Mouse (Mus musculus): Measurements from ENCODE around the gene Camk2d. TPM values are rescaled to one million over a fixed set of nuclear protein-coding genes. Genes with fewer than 3 reads are reported as not detected.

Gene Camk2d
- total and polyA plus RNA-seq, 3 experiments = 66.1 to 80.4 (median 77.3) TPM

- Histone ChIP-seq H3K4me3 (replicated peaks in 1 of 3; ENCODE audit: low read depth in 2 of 3, low read length in 2 of 3, poor library complexity in 1 of 3) (no peak overlapping the region), H3K4me2 (ENCODE audit: insufficient read depth, low read depth, poor library complexity, severe bottlenecking) (peak overlapping the region; percentile 39), H3K27ac (ENCODE audit: insufficient read depth, low read depth) (peak overlapping the region; percentile 82), H3K4me1 (ENCODE audit: control insufficient read depth in 1 of 2, insufficient read depth in 2 of 2) (peaks cover 30 to 80% of the 10 kb centered on the region in 2 experiments), H3K27me3 (replicated peaks) (no peaks in the 10 kb centered on the region), H3K36me3 (replicated peaks in 1 of 2; ENCODE audit: control insufficient read depth in 1 of 2, insufficient read depth in 1 of 2, low read length in 1 of 2) (peaks cover 0 to 8% of the 10 kb centered on the region in 2 experiments), H3K79me2 (replicated peaks; ENCODE audit: control insufficient read depth, extremely low read depth, insufficient read depth, poor library complexity, severe bottlenecking) (peaks cover 29% of the 10 kb centered on the region), H3K9me3 (replicated peaks; ENCODE audit: low read length) (no peaks in the 10 kb centered on the region), H3K9ac (ENCODE audit: insufficient read depth, low read depth) (no peak overlapping the region)
- TF ChIP-seq HCFC1 (IDR thresholded peaks at IDR 0.05; ENCODE audit: low read depth, low read length) = no peak
- peak; percentile 26; the same call in 1 of the 2 replicates for TF ChIP-seq MXI1 (IDR thresholded peaks at IDR 0.05; ENCODE audit: low read depth, low read length)
- TF ChIP-seq JUND (conservative IDR thresholded peaks at IDR 0.05; ENCODE audit: low read depth, low read length) = no peak
- TF ChIP-seq POLR2AphosphoS2 (IDR thresholded peaks at IDR 0.05; ENCODE audit: low read depth, low read length) = no peak
- 0 out of 2 replicates have a peak, but pooled peaks have one; percentile 28 for TF ChIP-seq ETS1 (conservative IDR thresholded peaks at IDR 0.05; ENCODE audit: low read depth, low read length)
- TF ChIP-seq GABPA (IDR thresholded peaks at IDR 0.05; ENCODE audit: insufficient replicate concordance, low read depth, low read length) = no peak
- peak; percentile 30 for TF ChIP-seq BHLHE40 (IDR thresholded peaks at IDR 0.05; ENCODE audit: low read depth, low read length)
- TF ChIP-seq EP300 (IDR thresholded peaks at IDR 0.05; ENCODE audit: low read length) = no peak
- peak; percentile 90 for TF ChIP-seq MEF2A (IDR thresholded peaks at IDR 0.05; ENCODE audit: borderline replicate concordance, low read depth, low read length)
- TF ChIP-seq USF2 (conservative IDR thresholded peaks at IDR 0.05; ENCODE audit: low read depth, low read length) = no peak
- no peak for TF ChIP-seq E2F4 (IDR thresholded peaks at IDR 0.05; ENCODE audit: insufficient replicate concordance, low read depth, low read length)
- no peak for TF ChIP-seq NELFE (IDR thresholded peaks at IDR 0.05; ENCODE audit: low read depth, low read length)
- TF ChIP-seq SIN3A (IDR thresholded peaks at IDR 0.05; ENCODE audit: low read length) = 0 out of 2 replicates have a peak, but pooled peaks have one; percentile 48
- dilution Hi-C loops (cut with MboI; ENCODE audit: extremely low pct_ligation_motif_present, extremely low pct_unique_long_range_greater_than_20kb, low sequenced_read_pairs) (no loop called here), in situ Hi-C loops (cut with MboI; ENCODE audit: low pct_ligation_motif_present, low pct_unique_long_range_greater_than_20kb, low sequenced_read_pairs) (no loop called here)
- DNase-seq (ENCODE audit: extremely low read depth) = peak; percentile 41
These were observed 156.9 kb downstream of the Camk2d start for GRCm38 (mm10) chr3:126752978-126753377.

DNA sequence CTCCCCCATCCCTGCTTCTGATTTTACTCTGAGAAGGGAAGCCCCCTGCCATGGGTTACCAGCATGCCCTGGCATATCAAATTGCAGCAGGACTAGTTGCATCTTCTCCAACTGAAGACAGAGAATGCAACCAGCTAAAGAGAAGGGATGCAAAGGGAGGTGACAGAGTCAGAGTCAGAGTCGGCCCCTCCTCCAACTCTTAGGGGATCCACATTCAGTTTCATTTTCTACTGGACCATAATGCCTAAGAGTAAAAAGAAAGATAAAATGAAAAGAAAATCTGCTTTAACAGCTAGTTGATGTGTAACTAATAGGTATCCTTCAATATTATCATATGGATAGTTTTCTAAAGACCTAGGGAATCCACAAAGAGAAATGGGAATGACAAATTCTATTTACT, 162.3 kb downstream of the Camk2d start:
- H3K4me3 ChIP-seq (replicated peaks in 1 of 3; ENCODE audit: low read depth in 2 of 3, low read length in 2 of 3, poor library complexity in 1 of 3) = no peak overlapping the region
- H3K4me2 ChIP-seq (ENCODE audit: insufficient read depth, low read depth, poor library complexity, severe bottlenecking) = peak overlapping the region; percentile 75; the same call in 1 of the 2 replicates
- H3K9me3 ChIP-seq (replicated peaks; ENCODE audit: low read length) = no peaks in the 10 kb centered on the region
- in situ Hi-C loops (cut with MboI; ENCODE audit: low pct_ligation_motif_present, low pct_unique_long_range_greater_than_20kb, low sequenced_read_pairs) (no loop called here), dilution Hi-C loops (cut with MboI; ENCODE audit: extremely low pct_ligation_motif_present, extremely low pct_unique_long_range_greater_than_20kb, low sequenced_read_pairs) (no loop called here)
- peak overlapping the region; percentile 60 for H3K9ac ChIP-seq (ENCODE audit: insufficient read depth, low read depth)
- peaks cover 0 to 14% of the 10 kb centered on the region in 2 experiments for H3K36me3 ChIP-seq (replicated peaks in 1 of 2; ENCODE audit: control insufficient read depth in 1 of 2, insufficient read depth in 1 of 2, low read length in 1 of 2)
- H3K27ac ChIP-seq (ENCODE audit: insufficient read depth, low read depth) = peak overlapping the region; percentile 48; the same call in 1 of the 2 replicates
- H3K27me3 ChIP-seq (replicated peaks) = no peaks in the 10 kb centered on the region
- peaks cover 29% of the 10 kb centered on the region for H3K79me2 ChIP-seq (replicated peaks; ENCODE audit: control insufficient read depth, extremely low read depth, insufficient read depth, poor library complexity, severe bottlenecking)
- peaks cover 20 to 74% of the 10 kb centered on the region in 2 experiments for H3K4me1 ChIP-seq (ENCODE audit: control insufficient read depth in 1 of 2, insufficient read depth in 2 of 2)
- peak; percentile 52 for DNase-seq (ENCODE audit: extremely low read depth)
- TF ChIP-seq NRF1 (IDR thresholded peaks at IDR 0.05; ENCODE audit: low read depth, low read length) (no peak), TCF12 (IDR thresholded peaks at IDR 0.05; ENCODE audit: low read depth, low read length) (no peak), POLR2A (IDR thresholded peaks at IDR 0.05; ENCODE audit: low read depth, low read length) (no peak), CTCF (conservative IDR thresholded peaks at IDR 0.05 in 1 of 2, IDR thresholded peaks at IDR 0.05 in 1 of 2; ENCODE audit: low read depth in 2 of 2, low read length in 2 of 2) (no peak), ELF1 (IDR thresholded peaks at IDR 0.05; ENCODE audit: low read depth, low read length) (no peak), MAFK (IDR thresholded peaks at IDR 0.05; ENCODE audit: insufficient replicate concordance, low read length) (no peak), ZKSCAN1 (IDR thresholded peaks at IDR 0.05; ENCODE audit: borderline replicate concordance, low read depth, low read length) (no peak), MAX (IDR thresholded peaks at IDR 0.05; ENCODE audit: low read length) (no peak), CHD1 (IDR thresholded peaks at IDR 0.05; ENCODE audit: low read depth, low read length) (no peak; the same call in none of the 2 replicates), MEF2A (IDR thresholded peaks at IDR 0.05; ENCODE audit: borderline replicate concordance, low read depth, low read length) (peak; percentile 11; the same call in 1 of the 2 replicates), RCOR1 (conservative IDR thresholded peaks at IDR 0.05; ENCODE audit: low read depth, low read length) (0 out of 2 replicates have a peak, but pooled peaks have one; percentile 36), CHD2 (IDR thresholded peaks at IDR 0.05; ENCODE audit: low read length) (peak; percentile 89), IRF4 (IDR thresholded peaks at IDR 0.05; ENCODE audit: low read depth, low read length) (peak; percentile 84), BHLHE40 (IDR thresholded peaks at IDR 0.05; ENCODE audit: low read depth, low read length) (0 out of 2 replicates have a peak, but pooled peaks have one; percentile 32), SIN3A (IDR thresholded peaks at IDR 0.05; ENCODE audit: low read length) (0 out of 2 replicates have a peak, but pooled peaks have one; percentile 62), ZNF384 (IDR thresholded peaks at IDR 0.05; ENCODE audit: low read depth, low read length) (no peak), USF1 (IDR thresholded peaks at IDR 0.05; ENCODE audit: low read depth, low read length) (no peak), PAX5 (IDR thresholded peaks at IDR 0.05; ENCODE audit: low read length) (no peak), ZMIZ1 (IDR thresholded peaks at IDR 0.05; ENCODE audit: low read depth, low read length) (no peak), NELFE (IDR thresholded peaks at IDR 0.05; ENCODE audit: low read depth, low read length) (peak; percentile 27; the same call in 1 of the 2 replicates), ZC3H11A (IDR thresholded peaks at IDR 0.05; ENCODE audit: low read depth, low read length) (no peak), RAD21 (IDR thresholded peaks at IDR 0.05; ENCODE audit: low read depth, low read length) (no peak), TBP (conservative IDR thresholded peaks at IDR 0.05; ENCODE audit: low read depth, low read length) (0 out of 2 replicates have a peak, but pooled peaks have one; percentile 32), KAT2A (IDR thresholded peaks at IDR 0.05; ENCODE audit: insufficient replicate concordance, low read length) (no peak)

Data from CH12.LX (cell line).